Mouse (Mus musculus) kidney, embryonic 15.5 days (tissue): ENCODE measurements around the gene Upf2. TPM values are rescaled to one million over a fixed set of nuclear protein-coding genes. Genes with fewer than 3 reads are reported as not detected.

Source experiments
- ATAC-seq: fragments of 200-750 bp; cut with Nextera tagmentation; replicated peaks from 2 replicates; pipeline ENCODE4 v1.8.0; 2017; ENCODE audit warnings: moderate TSS enrichment; ENCODE audit not compliant: low FRiP score
- H3K27ac ChIP-seq: fragments of 300-500 bp; sonication (generic); 2 replicates; pipeline ENCODE4 v1.5.1; 2015; ENCODE audit warnings: mild to moderate bottlenecking, inconsistent platforms
- H3K27me3 ChIP-seq: fragments of 300-500 bp; sonication (generic); 2 replicates; pipeline ENCODE4 v1.6.1; 2015; ENCODE audit warnings: inconsistent platforms
- H3K36me3 ChIP-seq: fragments of 300-500 bp; sonication (generic); 2 replicates; pipeline ENCODE4 v1.6.1; 2015; ENCODE audit warnings: inconsistent platforms
- H3K4me1 ChIP-seq: fragments of 300-500 bp; sonication (generic); 2 replicates; pipeline ENCODE4 v1.6.1; 2015; ENCODE audit warnings: inconsistent platforms
- H3K4me2 ChIP-seq: fragments of 300-500 bp; sonication (generic); 2 replicates; pipeline ENCODE4 v1.6.1; 2015; ENCODE audit warnings: moderate library complexity, mild to moderate bottlenecking, inconsistent platforms
- H3K4me3 ChIP-seq: fragments of 300-500 bp; sonication (generic); replicated peaks from 2 replicates; pipeline ENCODE4 v1.5.1; 2015; ENCODE audit warnings: mild to moderate bottlenecking, inconsistent platforms
- H3K9ac ChIP-seq: fragments of 300-500 bp; sonication (generic); 2 replicates; pipeline ENCODE4 v1.6.1; 2015; ENCODE audit warnings: mild to moderate bottlenecking, inconsistent platforms
- H3K9me3 ChIP-seq: fragments of 300-500 bp; sonication (generic); replicated peaks from 2 replicates; pipeline ENCODE4 v1.6.1; 2016; ENCODE audit warnings: inconsistent platforms
- WGBS: fragments of 180-500 bp; shearing (Covaris S2); methylation state at CpG from one replicate; pipeline ENCODE4 v1.1.7; 2015; ENCODE audit warnings: mixed read lengths; 5-methylcytosine and 5-hydroxymethylcytosine counted together
- polyA plus RNA-seq: library from polyadenylated mRNA; unstranded; fragments of >200 nt; fragmentation: Nextera tagmentation; extraction: Ambion mirVana; gene quantifications from 2 replicates; pipeline ENCODE4 v1.2.1, GENCODE M21; 2015

The Upf2 gene
- 10.7 and 11.5 TPM in 2 replicates for polyA plus RNA-seq

GRCm38 (mm10) chr2:5950766-5951595 lies at the start of gene Upf2:
Gene Upf2 (plus strand): TSS chr2:5951469.
- Histone ChIP-seq H3K27me3 (no peaks in the 10 kb centered on the region), H3K4me2 (peak within 1 kb of the TSS; percentile 77), H3K9me3 (no peaks in the 10 kb centered on the region), H3K9ac (peak within 1 kb of the TSS; percentile 76), H3K4me3 (peak within 1 kb of the TSS; percentile 88), H3K27ac (peak within 1 kb of the TSS; percentile 86), H3K4me1 (peaks cover 11% of the 10 kb centered on the region), H3K36me3 (no peaks in the 10 kb centered on the region)
- WGBS, result under 1% methylated on average over 38 of the region's 54 CpGs
- ATAC-seq, result peak; percentile 95

- no peak for ATAC-seq
- no peak overlapping the region for H3K9ac ChIP-seq
- H3K27me3 ChIP-seq, result no peaks in the 10 kb centered on the region
- H3K4me2 ChIP-seq, result no peak overlapping the region
- H3K4me1 ChIP-seq, result no peaks in the 10 kb centered on the region
- no peak overlapping the region for H3K27ac ChIP-seq
- no peaks in the 10 kb centered on the region for H3K9me3 ChIP-seq
- 40% methylated on average over 5 of the region's 5 CpGs for WGBS
- no peak overlapping the region for H3K4me3 ChIP-seq
- peaks cover 5% of the 10 kb centered on the region; the same call in 1 of the 2 replicates for H3K36me3 ChIP-seq
Measured at GRCm38 (mm10) chr2:5906092-5906491, 45.2 kb upstream of the Upf2 start.

- no peak overlapping the region for H3K27ac ChIP-seq
- no peaks in the 10 kb centered on the region for H3K4me1 ChIP-seq
- peaks cover 5% of the 10 kb centered on the region; the same call in 1 of the 2 replicates for H3K36me3 ChIP-seq
- no peak overlapping the region for H3K4me2 ChIP-seq
- WGBS, result 58% methylated on average over 3 of the region's 3 CpGs
- no peak for ATAC-seq
- H3K9me3 ChIP-seq, result no peaks in the 10 kb centered on the region
- H3K27me3 ChIP-seq, result no peaks in the 10 kb centered on the region
- no peak overlapping the region for H3K9ac ChIP-seq
- no peak overlapping the region for H3K4me3 ChIP-seq
Measured at GRCm38 (mm10) chr2:5906625-5907024, 44.6 kb upstream of the Upf2 start.

- ATAC-seq, result no peak
- Histone ChIP-seq H3K4me1 (no peaks in the 10 kb centered on the region), H3K9ac (no peak overlapping the region), H3K9me3 (no peaks in the 10 kb centered on the region), H3K27me3 (no peaks in the 10 kb centered on the region), H3K4me3 (no peak overlapping the region), H3K36me3 (0 out of 2 replicates have a peak, but pooled peaks cover 4% of the 10 kb centered on the region), H3K27ac (no peak overlapping the region), H3K4me2 (no peak overlapping the region)
- 59% methylated on average over 16 of the region's 16 CpGs for WGBS
Measured at GRCm38 (mm10) chr2:5911282-5911965, 39.8 kb upstream of the Upf2 start.

- 88% methylated on average over 6 of the region's 6 CpGs for WGBS
- Histone ChIP-seq H3K27me3 (no peaks in the 10 kb centered on the region), H3K27ac (no peak overlapping the region), H3K4me2 (no peak overlapping the region), H3K9ac (no peak overlapping the region), H3K9me3 (no peaks in the 10 kb centered on the region), H3K36me3 (peaks cover 23% of the 10 kb centered on the region), H3K4me3 (no peak overlapping the region), H3K4me1 (0 out of 2 replicates have a peak, but pooled peaks cover 2% of the 10 kb centered on the region)
- no peak for ATAC-seq
Measured at GRCm38 (mm10) chr2:5922823-5923222, 28.4 kb upstream of the Upf2 start.

- peaks cover 29% of the 10 kb centered on the region for H3K36me3 ChIP-seq
- no peak overlapping the region for H3K4me3 ChIP-seq
- no peak overlapping the region for H3K4me2 ChIP-seq
- no peak overlapping the region for H3K9ac ChIP-seq
- no peaks in the 10 kb centered on the region for H3K27me3 ChIP-seq
- no peak overlapping the region for H3K27ac ChIP-seq
- H3K4me1 ChIP-seq, result 0 out of 2 replicates have a peak, but pooled peaks cover 2% of the 10 kb centered on the region
- ATAC-seq, result no peak
- H3K9me3 ChIP-seq, result no peaks in the 10 kb centered on the region
- 74% methylated on average over 9 of the region's 9 CpGs for WGBS
Measured at GRCm38 (mm10) chr2:5923786-5924185, 27.5 kb upstream of the Upf2 start.

GRCm38 (mm10) chr2:5927481-5927880 lies 23.8 kb upstream of the Upf2 start:
- no peak for ATAC-seq
- Histone ChIP-seq H3K36me3 (peaks cover 14% of the 10 kb centered on the region; the same call in 1 of the 2 replicates), H3K4me2 (no peak overlapping the region), H3K27ac (no peak overlapping the region), H3K27me3 (no peaks in the 10 kb centered on the region), H3K4me1 (peaks cover 4% of the 10 kb centered on the region; the same call in 1 of the 2 replicates), H3K9ac (no peak overlapping the region), H3K9me3 (no peaks in the 10 kb centered on the region), H3K4me3 (no peak overlapping the region)
- whole genome bisulfite sequencing, result 68% methylated on average over 5 of the region's 5 CpGs

GRCm38 (mm10) chr2:5929793-5930192 lies 21.5 kb upstream of the Upf2 start:
- H3K27ac ChIP-seq, result no peak overlapping the region
- no peaks in the 10 kb centered on the region for H3K9me3 ChIP-seq
- H3K4me3 ChIP-seq, result no peak overlapping the region
- peaks cover 4% of the 10 kb centered on the region; the same call in 1 of the 2 replicates for H3K4me1 ChIP-seq
- no peaks in the 10 kb centered on the region for H3K27me3 ChIP-seq
- WGBS, result 56% methylated on average over 5 of the region's 5 CpGs
- ATAC-seq, result peak; percentile 61; the same call in 1 of the 2 replicates
- H3K36me3 ChIP-seq, result peaks cover 14% of the 10 kb centered on the region; the same call in 1 of the 2 replicates
- no peak overlapping the region for H3K4me2 ChIP-seq
- no peak overlapping the region for H3K9ac ChIP-seq

GRCm38 (mm10) chr2:5930291-5931054 lies 20.8 kb upstream of the Upf2 start:
- Histone ChIP-seq H3K9ac (no peak overlapping the region), H3K36me3 (peaks cover 14% of the 10 kb centered on the region; the same call in 1 of the 2 replicates), H3K4me1 (peaks cover 4% of the 10 kb centered on the region; the same call in 1 of the 2 replicates), H3K4me2 (no peak overlapping the region), H3K27me3 (no peaks in the 10 kb centered on the region), H3K9me3 (no peaks in the 10 kb centered on the region), H3K4me3 (no peak overlapping the region), H3K27ac (no peak overlapping the region)
- 76% methylated on average over 18 of the region's 18 CpGs for WGBS
- no peak for ATAC-seq

- peaks cover 10% of the 10 kb centered on the region; the same call in 1 of the 2 replicates for H3K4me1 ChIP-seq
- no peak overlapping the region for H3K9ac ChIP-seq
- H3K27me3 ChIP-seq, result no peaks in the 10 kb centered on the region
- no peak overlapping the region for H3K4me3 ChIP-seq
- WGBS, result 93% methylated on average over 5 of the region's 5 CpGs
- H3K9me3 ChIP-seq, result no peaks in the 10 kb centered on the region
- H3K4me2 ChIP-seq, result no peak overlapping the region
- H3K27ac ChIP-seq, result no peak overlapping the region
- ATAC-seq, result no peak
- peaks cover 10% of the 10 kb centered on the region; the same call in 1 of the 2 replicates for H3K36me3 ChIP-seq
Measured at GRCm38 (mm10) chr2:5931938-5932337, 19.3 kb upstream of the Upf2 start.

- H3K9me3 ChIP-seq, result no peaks in the 10 kb centered on the region
- no peaks in the 10 kb centered on the region for H3K27me3 ChIP-seq
- H3K4me3 ChIP-seq, result no peak overlapping the region
- H3K9ac ChIP-seq, result no peak overlapping the region
- no peaks in the 10 kb centered on the region for H3K36me3 ChIP-seq
- H3K4me1 ChIP-seq, result peaks cover 8% of the 10 kb centered on the region; the same call in 1 of the 2 replicates
- no peak overlapping the region for H3K27ac ChIP-seq
- 47% methylated on average over 3 of the region's 3 CpGs for WGBS
- ATAC-seq, result no peak
- H3K4me2 ChIP-seq, result no peak overlapping the region
Measured at GRCm38 (mm10) chr2:5934936-5935335, 16.3 kb upstream of the Upf2 start.
